Mouse (Mus musculus): ENCODE measurements at regions not wholly inside any gene's neighbourhood (a gene's known extent, or its start where the extent isn't known, plus 50 kb on each side); places are given as distances from the start of the nearest gene placed in this dataset.

GRCm38 (mm10) chr10:9005140-9005909 is 119.5 kb upstream of the Sash1 start:
- DNase-seq (ENCODE audit: low spot score) = no peak

GRCm38 (mm10) chr10:9002261-9002660 is 116.4 kb upstream of the Sash1 start:
- DNase-seq (ENCODE audit: low spot score) = no peak

- DNase-seq (ENCODE audit: low spot score) = no peak
Measured at GRCm38 (mm10) chr10:8998758-8999398, 113.0 kb upstream of the Sash1 start.

GRCm38 (mm10) chr10:8998356-8998755 is 112.5 kb upstream of the Sash1 start:
- no peak for DNase-seq (ENCODE audit: low spot score)

GRCm38 (mm10) chr10:8995097-8995496 is 109.2 kb upstream of the Sash1 start:
- no peak for DNase-seq (ENCODE audit: low spot score)

- no peak for DNase-seq (ENCODE audit: low spot score)
Measured at GRCm38 (mm10) chr10:8986339-8986738, 100.5 kb upstream of the Sash1 start.

- no peak for DNase-seq (ENCODE audit: low spot score)
Measured at GRCm38 (mm10) chr10:8983347-8983746, 97.5 kb upstream of the Sash1 start.

GRCm38 (mm10) chr10:8980568-8980967 is 94.7 kb upstream of the Sash1 start:
- no peak for DNase-seq (ENCODE audit: low spot score)

- no peak for DNase-seq (ENCODE audit: low spot score)
Measured at GRCm38 (mm10) chr10:8978595-8978994, 92.7 kb upstream of the Sash1 start.

- DNase-seq (ENCODE audit: low spot score) = peak; percentile 72
Measured at GRCm38 (mm10) chr10:8973934-8974333, 88.1 kb upstream of the Sash1 start.

- DNase-seq (ENCODE audit: low spot score) = no peak
Measured at GRCm38 (mm10) chr10:8972789-8973551, 87.1 kb upstream of the Sash1 start.

- DNase-seq (ENCODE audit: low spot score) = no peak
Measured at GRCm38 (mm10) chr10:8970807-8971206, 84.9 kb upstream of the Sash1 start.

- no peak for DNase-seq (ENCODE audit: low spot score)
Measured at GRCm38 (mm10) chr10:8969586-8969985, 83.7 kb upstream of the Sash1 start.

- no peak for DNase-seq (ENCODE audit: low spot score)
Measured at GRCm38 (mm10) chr10:8969016-8969415, 83.1 kb upstream of the Sash1 start.

GRCm38 (mm10) chr10:8968276-8968923 is 82.5 kb upstream of the Sash1 start:
- DNase-seq (ENCODE audit: low spot score) = no peak

GRCm38 (mm10) chr10:8962921-8963320 is 77.1 kb upstream of the Sash1 start:
- no peak for DNase-seq (ENCODE audit: low spot score)

- no peak for DNase-seq (ENCODE audit: low spot score)
Measured at GRCm38 (mm10) chr10:8960964-8961675, 75.2 kb upstream of the Sash1 start.

- DNase-seq (ENCODE audit: low spot score) = no peak
Measured at GRCm38 (mm10) chr10:8960275-8960960, 74.5 kb upstream of the Sash1 start.

- peak; percentile 14 for DNase-seq (ENCODE audit: low spot score)
Measured at GRCm38 (mm10) chr10:8955499-8956211, 69.8 kb upstream of the Sash1 start.

GRCm38 (mm10) chr10:8954003-8954402 is 68.1 kb upstream of the Sash1 start:
- DNase-seq (ENCODE audit: low spot score) = no peak

Measured in thymus, postnatal 0 days (tissue).